Mouse (Mus musculus) urinary bladder, postnatal 14 days (tissue): ENCODE measurements around the gene Rcsd1.

Experiments used
- DNase-seq: peaks from one replicate; pipeline ENCODE4 v3.0.0; 2021; ENCODE audit warnings: low spot score

Rcsd1 gene

GRCm38 (mm10) chr1:165709629-165710256 is at the start of gene Rcsd1:
Gene Rcsd1, minus strand, starts transcription at chr1:165709757.
- no peak for DNase-seq

- DNase-seq: no peak
Observed at GRCm38 (mm10) chr1:165755194-165755593, 45.6 kb upstream of the Rcsd1 start.

- DNase-seq: no peak
Observed at GRCm38 (mm10) chr1:165754205-165754604, 44.6 kb upstream of the Rcsd1 start.

GRCm38 (mm10) chr1:165751838-165752237 is 42.3 kb upstream of the Rcsd1 start:
- DNase-seq: no peak

- DNase-seq: no peak
Observed at GRCm38 (mm10) chr1:165751142-165751541, 41.6 kb upstream of the Rcsd1 start.

- DNase-seq: no peak
Observed at GRCm38 (mm10) chr1:165748053-165748452, 38.5 kb upstream of the Rcsd1 start.

GRCm38 (mm10) chr1:165741989-165742388 is 32.4 kb upstream of the Rcsd1 start:
- no peak for DNase-seq

GRCm38 (mm10) chr1:165738985-165739384 is 29.4 kb upstream of the Rcsd1 start:
- no peak for DNase-seq

- no peak for DNase-seq
Observed at GRCm38 (mm10) chr1:165737867-165738266, 28.3 kb upstream of the Rcsd1 start.

- DNase-seq: no peak
Observed at GRCm38 (mm10) chr1:165737451-165737850, 27.9 kb upstream of the Rcsd1 start.

GRCm38 (mm10) chr1:165735826-165736818 is 26.6 kb upstream of the Rcsd1 start:
- peak; percentile 91 for DNase-seq

- DNase-seq: no peak
Observed at GRCm38 (mm10) chr1:165734840-165735239, 25.3 kb upstream of the Rcsd1 start.

GRCm38 (mm10) chr1:165731553-165731952 is 22.0 kb upstream of the Rcsd1 start:
- no peak for DNase-seq

- no peak for DNase-seq
Observed at GRCm38 (mm10) chr1:165730129-165730528, 20.6 kb upstream of the Rcsd1 start.

GRCm38 (mm10) chr1:165728057-165728639 is 18.6 kb upstream of the Rcsd1 start:
- no peak for DNase-seq

- no peak for DNase-seq
Observed at GRCm38 (mm10) chr1:165726986-165727385, 17.4 kb upstream of the Rcsd1 start.

GRCm38 (mm10) chr1:165725039-165725644 is 15.6 kb upstream of the Rcsd1 start:
- no peak for DNase-seq

- DNase-seq: no peak
Observed at GRCm38 (mm10) chr1:165724219-165725033, 14.9 kb upstream of the Rcsd1 start.

GRCm38 (mm10) chr1:165722531-165723123 is 13.1 kb upstream of the Rcsd1 start:
- no peak for DNase-seq

- no peak for DNase-seq
Observed at GRCm38 (mm10) chr1:165718543-165719105, 9.1 kb upstream of the Rcsd1 start.
